Mouse (Mus musculus): ENCODE results near the gene Mif4gd. TPM values are rescaled to one million over a fixed set of nuclear protein-coding genes. Genes with fewer than 3 reads are reported as not detected.

Gene Mif4gd
- total and polyA plus RNA-seq, 2 experiments: 35.5 to 108 TPM

DNA sequence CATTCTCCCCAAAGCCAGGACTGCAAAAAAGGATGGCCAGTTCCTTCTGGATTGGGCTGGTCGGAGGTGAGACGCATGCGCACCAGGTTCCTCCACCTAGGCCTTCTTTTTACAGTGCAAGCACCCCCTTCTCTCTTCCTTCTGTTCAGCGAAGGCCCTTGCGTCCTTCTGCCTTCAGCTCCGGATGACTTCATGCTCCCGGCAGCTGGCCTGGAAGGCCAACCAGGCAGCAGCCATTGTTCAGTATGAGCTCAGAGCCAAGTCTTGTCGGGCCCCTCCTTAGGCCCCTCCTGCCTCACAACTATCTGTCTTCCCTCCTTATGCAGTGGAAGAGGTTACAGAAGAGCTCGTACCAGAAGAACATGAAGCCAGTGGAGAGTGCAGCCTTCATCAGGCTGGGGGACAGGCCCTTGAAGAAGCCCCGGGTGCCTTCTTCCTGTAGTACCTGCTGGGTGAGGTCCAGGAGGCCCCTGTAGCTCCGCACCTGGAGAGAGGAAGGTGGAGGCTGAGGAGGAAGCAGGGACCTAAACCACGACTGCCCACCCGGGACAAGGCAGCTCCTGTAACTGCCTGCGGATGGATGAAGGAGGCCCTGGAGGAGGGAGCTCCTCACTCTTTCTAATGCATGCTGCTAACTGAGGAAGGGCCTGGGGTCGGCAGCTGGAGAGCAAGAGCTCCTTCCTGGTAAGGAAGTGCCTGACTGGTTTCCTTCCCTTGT lies 2.5 kb upstream of the Mif4gd start:
- Histone ChIP-seq H3K27ac (replicated peaks; ENCODE audit: insufficient read depth, low read depth, low read length) (no peak overlapping the region), H3K4me3 (ENCODE audit: insufficient read depth, low read depth, low read length) (no peak overlapping the region), H3K9ac (ENCODE audit: low read depth, low read length) (no peak overlapping the region), H3K79me2 (ENCODE audit: control insufficient read depth, insufficient read depth, low read length) (peaks cover 4% of the 10 kb centered on the region; the same call in 1 of the 2 replicates), H3K27me3 (ENCODE audit: control insufficient read depth, insufficient read depth, low read length) (no peaks in the 10 kb centered on the region), H3K4me1 (ENCODE audit: control insufficient read depth, insufficient read depth, low read length) (peaks cover 15% of the 10 kb centered on the region), H3K36me3 (ENCODE audit: control insufficient read depth, insufficient read depth, low read length) (0 out of 2 replicates have a peak, but pooled peaks cover 2% of the 10 kb centered on the region)
- TF ChIP-seq POLR2A (IDR thresholded peaks at IDR 0.05; ENCODE audit: extremely low read depth, insufficient read depth, low read length) (no peak), CTCF (IDR thresholded peaks at IDR 0.05; ENCODE audit: low read depth, low read length) (no peak)
- 87% methylated on average over 15 of the region's 15 CpGs for WGBS
- DNase-seq (ENCODE audit: extremely low read depth, low read depth, low spot score): no peak

DNA sequence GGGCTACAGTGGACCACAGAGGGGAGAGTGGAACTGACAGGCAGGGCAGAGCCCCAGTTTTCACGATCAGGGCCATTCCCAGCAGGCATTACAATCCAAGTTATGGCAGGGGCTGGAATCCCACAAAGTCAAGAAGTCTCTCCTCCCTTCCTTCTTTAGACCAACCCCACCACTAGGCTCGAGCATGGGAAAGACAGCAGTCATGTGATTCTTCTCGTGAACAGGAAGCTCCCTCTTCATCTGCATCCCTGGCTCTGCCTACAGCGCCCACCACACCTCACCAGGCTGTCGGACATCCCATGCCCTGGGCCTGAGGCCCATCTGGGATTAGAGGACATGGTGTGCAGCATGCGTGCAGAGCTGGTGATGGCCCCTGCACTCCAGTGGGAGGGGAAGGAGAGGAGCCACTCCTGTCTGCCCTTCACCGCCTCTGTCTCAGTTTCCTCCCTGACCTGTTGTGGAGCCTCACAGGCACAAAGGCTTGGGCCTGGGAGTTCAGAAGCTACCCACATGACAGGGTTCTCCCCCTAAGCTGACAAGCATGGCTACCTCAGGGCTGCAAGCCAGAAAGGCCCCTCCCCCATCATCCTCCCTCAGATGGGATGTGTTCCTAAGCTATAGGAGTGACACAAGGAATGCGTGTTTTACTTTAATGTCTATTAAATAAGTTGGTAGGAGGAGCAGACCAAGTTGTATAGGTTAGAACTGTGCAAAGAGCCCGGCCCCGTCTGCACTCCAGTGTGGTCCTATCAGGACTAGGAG lies 1.8 kb upstream of the Mif4gd start:
- Histone ChIP-seq H3K27ac (replicated peaks; ENCODE audit: insufficient read depth, low read depth, low read length) (no peak overlapping the region), H3K9ac (ENCODE audit: low read depth, low read length) (no peak overlapping the region), H3K4me3 (ENCODE audit: insufficient read depth, low read depth, low read length) (no peak overlapping the region), H3K27me3 (ENCODE audit: control insufficient read depth, insufficient read depth, low read length) (no peaks in the 10 kb centered on the region), H3K36me3 (ENCODE audit: control insufficient read depth, insufficient read depth, low read length) (peaks cover 2% of the 10 kb centered on the region; the same call in 1 of the 2 replicates), H3K79me2 (ENCODE audit: control insufficient read depth, insufficient read depth, low read length) (peaks cover 4% of the 10 kb centered on the region; the same call in 1 of the 2 replicates), H3K4me1 (ENCODE audit: control insufficient read depth, insufficient read depth, low read length) (peaks cover 15% of the 10 kb centered on the region)
- WGBS: 91% methylated on average over 10 of the region's 10 CpGs
- DNase-seq (ENCODE audit: extremely low read depth, low read depth, low spot score): no peak
- TF ChIP-seq CTCF (IDR thresholded peaks at IDR 0.05; ENCODE audit: low read depth, low read length): no peak
- no peak for TF ChIP-seq POLR2A (IDR thresholded peaks at IDR 0.05; ENCODE audit: extremely low read depth, insufficient read depth, low read length)

DNA sequence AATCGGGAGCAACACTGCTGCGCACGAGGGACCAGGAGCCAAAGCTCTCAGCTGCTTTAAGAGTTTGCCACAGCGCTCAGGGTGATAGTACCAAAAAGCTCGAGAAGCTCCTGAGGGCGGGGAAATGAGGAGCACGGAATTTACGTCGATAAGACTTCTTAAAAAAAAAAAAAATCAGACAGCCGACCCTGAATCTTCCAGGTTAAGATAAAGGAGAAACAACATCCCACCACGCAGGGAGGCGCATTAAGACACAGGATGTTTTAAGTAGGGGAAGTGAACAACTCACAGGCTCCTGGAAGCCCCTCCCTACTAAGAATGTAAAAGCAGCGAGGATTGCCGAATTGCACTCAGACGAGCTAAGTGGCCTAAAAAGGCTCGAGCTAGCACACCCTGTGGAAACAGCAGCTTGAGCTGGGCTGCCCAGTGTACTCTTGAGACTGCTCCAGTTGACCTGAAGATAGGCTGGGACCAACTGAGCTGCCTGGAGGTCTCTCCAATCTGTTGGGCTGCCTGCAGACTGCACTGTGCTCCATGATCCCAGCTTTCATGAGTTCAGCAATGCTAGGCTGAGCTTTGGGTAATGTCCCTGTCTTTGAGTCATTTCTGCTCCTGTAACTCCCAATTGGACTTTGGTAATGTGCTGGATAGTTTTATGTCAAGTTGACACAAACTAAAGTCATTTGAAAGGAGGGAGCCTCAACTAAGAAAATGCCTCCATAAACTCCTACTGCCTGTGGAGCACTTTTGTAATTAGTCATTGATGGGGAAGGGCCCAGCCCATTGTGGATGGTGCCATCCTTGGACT lies 573 bp upstream of the Mif4gd start:
- Histone ChIP-seq H3K36me3 (ENCODE audit: control insufficient read depth, insufficient read depth, low read length) (peaks cover 5% of the 10 kb centered on the region; the same call in 1 of the 2 replicates), H3K4me1 (ENCODE audit: control insufficient read depth, insufficient read depth, low read length) (peaks cover 15% of the 10 kb centered on the region), H3K27me3 (ENCODE audit: control insufficient read depth, insufficient read depth, low read length) (no peaks in the 10 kb centered on the region), H3K79me2 (ENCODE audit: control insufficient read depth, insufficient read depth, low read length) (peaks cover 4% of the 10 kb centered on the region; the same call in 1 of the 2 replicates), H3K4me3 (ENCODE audit: insufficient read depth, low read depth, low read length) (peak overlapping the region; percentile 83), H3K27ac (replicated peaks; ENCODE audit: insufficient read depth, low read depth, low read length) (peak overlapping the region; percentile 72), H3K9ac (ENCODE audit: low read depth, low read length) (peak overlapping the region; percentile 64)
- 3% methylated on average over 16 of the region's 16 CpGs for WGBS
- TF ChIP-seq CTCF (IDR thresholded peaks at IDR 0.05; ENCODE audit: low read depth, low read length) (no peak), POLR2A (IDR thresholded peaks at IDR 0.05; ENCODE audit: extremely low read depth, insufficient read depth, low read length) (no peak)
- DNase-seq (ENCODE audit: extremely low read depth, low read depth, low spot score): peak; percentile 66

DNA sequence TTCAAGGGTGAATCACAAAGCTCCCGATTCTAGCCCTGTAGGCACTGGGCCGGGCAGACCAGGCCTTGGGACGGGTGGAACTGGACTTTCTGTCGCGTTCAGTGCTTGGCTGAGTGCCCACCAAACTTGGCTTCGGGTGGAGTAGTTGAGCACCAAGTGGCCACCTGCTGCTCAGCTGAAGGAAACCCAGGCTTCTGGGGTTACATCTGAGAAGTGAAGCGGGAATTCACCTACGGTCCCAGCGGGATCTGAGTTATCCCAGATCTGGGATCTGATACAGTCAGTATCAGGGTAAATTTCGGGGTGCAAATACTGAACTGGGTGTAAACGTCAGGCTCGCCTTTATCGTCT lies 735 bp downstream of the Mif4gd start:
- Histone ChIP-seq H3K79me2 (ENCODE audit: control insufficient read depth, insufficient read depth, low read length) (peaks cover 4% of the 10 kb centered on the region; the same call in 1 of the 2 replicates), H3K27me3 (ENCODE audit: control insufficient read depth, insufficient read depth, low read length) (no peaks in the 10 kb centered on the region), H3K9ac (ENCODE audit: low read depth, low read length) (peak overlapping the region; percentile 83), H3K27ac (replicated peaks; ENCODE audit: insufficient read depth, low read depth, low read length) (peak overlapping the region; percentile 90), H3K4me3 (ENCODE audit: insufficient read depth, low read depth, low read length) (peak overlapping the region; percentile 83), H3K36me3 (ENCODE audit: control insufficient read depth, insufficient read depth, low read length) (peaks cover 11% of the 10 kb centered on the region; the same call in 1 of the 2 replicates), H3K4me1 (ENCODE audit: control insufficient read depth, insufficient read depth, low read length) (peaks cover 15% of the 10 kb centered on the region)
- peak; percentile 90 for DNase-seq (ENCODE audit: extremely low read depth, low read depth, low spot score)
- WGBS: under 1% methylated on average over 13 of the region's 13 CpGs
- TF ChIP-seq CTCF (IDR thresholded peaks at IDR 0.05; ENCODE audit: low read depth, low read length) (peak; percentile 31; the same call in 1 of the 2 replicates), POLR2A (IDR thresholded peaks at IDR 0.05; ENCODE audit: extremely low read depth, insufficient read depth, low read length) (no peak)

DNA sequence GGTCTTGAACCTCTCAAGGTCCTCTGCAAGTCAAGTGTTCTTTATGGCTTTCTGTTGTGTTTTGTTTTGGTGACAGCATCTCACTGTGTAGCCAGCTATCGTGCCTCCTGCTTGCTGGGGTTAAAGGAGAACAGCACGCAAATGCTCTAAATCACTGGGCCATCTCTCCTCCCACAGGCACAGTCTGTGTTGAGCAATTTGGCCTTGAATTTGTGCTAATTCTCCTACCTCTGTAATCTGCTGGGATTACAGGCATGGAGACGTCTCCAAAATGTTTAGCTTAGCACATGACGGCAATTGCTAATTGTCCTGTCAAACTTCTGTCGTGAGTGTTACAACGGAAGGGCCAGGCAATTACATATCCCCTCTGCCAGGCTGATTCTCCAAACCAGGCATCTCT lies 1.6 kb downstream of the Mif4gd start:
- DNase-seq (ENCODE audit: extremely low read depth, low read depth, low spot score): peak; percentile 82
- H3K36me3 ChIP-seq (ENCODE audit: control insufficient read depth, insufficient read depth, low read length): peaks cover 17% of the 10 kb centered on the region; the same call in 1 of the 2 replicates
- no peak overlapping the region for H3K4me3 ChIP-seq (ENCODE audit: insufficient read depth, low read depth, low read length)
- H3K27me3 ChIP-seq (ENCODE audit: control insufficient read depth, insufficient read depth, low read length): no peaks in the 10 kb centered on the region
- H3K9ac ChIP-seq (ENCODE audit: low read depth, low read length): peak overlapping the region; percentile 26; the same call in 1 of the 2 replicates
- peaks cover 4% of the 10 kb centered on the region; the same call in 1 of the 2 replicates for H3K79me2 ChIP-seq (ENCODE audit: control insufficient read depth, insufficient read depth, low read length)
- H3K4me1 ChIP-seq (ENCODE audit: control insufficient read depth, insufficient read depth, low read length): peaks cover 15% of the 10 kb centered on the region
- no peak overlapping the region; the same call in none of the 2 replicates for H3K27ac ChIP-seq (replicated peaks; ENCODE audit: insufficient read depth, low read depth, low read length)
- 33% methylated on average over 6 of the region's 6 CpGs for WGBS
- no peak for TF ChIP-seq CTCF (IDR thresholded peaks at IDR 0.05; ENCODE audit: low read depth, low read length)
- no peak for TF ChIP-seq POLR2A (IDR thresholded peaks at IDR 0.05; ENCODE audit: extremely low read depth, insufficient read depth, low read length)
